Mouse (Mus musculus): ENCODE data around the gene Chst14.

- TF ChIP-seq POLR2A (IDR thresholded peaks at IDR 0.05; ENCODE audit: low read depth, low read length) (no peak), CTCF (conservative IDR thresholded peaks at IDR 0.05 in 1 of 2, IDR thresholded peaks at IDR 0.05 in 1 of 2; ENCODE audit: low read depth in 2 of 2, low read length in 2 of 2) (no peak), ZNF384 (IDR thresholded peaks at IDR 0.05; ENCODE audit: low read depth, low read length) (no peak), IRF4 (IDR thresholded peaks at IDR 0.05; ENCODE audit: low read depth, low read length) (no peak), HCFC1 (IDR thresholded peaks at IDR 0.05; ENCODE audit: low read depth, low read length) (no peak), RCOR1 (conservative IDR thresholded peaks at IDR 0.05; ENCODE audit: low read depth, low read length) (no peak), MAFK (IDR thresholded peaks at IDR 0.05; ENCODE audit: insufficient replicate concordance, low read length) (no peak), TCF12 (IDR thresholded peaks at IDR 0.05; ENCODE audit: low read depth, low read length) (no peak), CHD1 (IDR thresholded peaks at IDR 0.05; ENCODE audit: low read depth, low read length) (no peak), NELFE (IDR thresholded peaks at IDR 0.05; ENCODE audit: low read depth, low read length) (no peak)
These were observed 30.2 kb downstream of the Chst14 start for GRCm38 (mm10) chr2:118956497-118956896.

Measured in CH12.LX (cell line).